Mouse (Mus musculus) heart, embryonic 13.5 days (tissue): Measurements from ENCODE around the gene Fadd. TPM values are rescaled to one million over a fixed set of nuclear protein-coding genes. Genes with fewer than 3 reads are reported as not detected.

Experiments used
- ATAC-seq: fragments of 200-750 bp; cut with Nextera tagmentation; 2 replicates; pipeline ENCODE4 v1.8.0; 2017; ENCODE audit warnings: moderate TSS enrichment; ENCODE audit not compliant: insufficient number of reproducible peaks, low FRiP score, low TSS enrichment; ENCODE audit errors: extremely low read depth
- H3K27ac ChIP-seq: fragments of 300-500 bp; sonication (generic); replicated peaks from 2 replicates; pipeline ENCODE4 v1.5.1; 2015; ENCODE audit warnings: moderate library complexity, mild to moderate bottlenecking, inconsistent platforms
- H3K27me3 ChIP-seq: fragments of 300-500 bp; sonication (generic); replicated peaks from 2 replicates; pipeline ENCODE4 v1.6.1; 2015; ENCODE audit warnings: mild to moderate bottlenecking, inconsistent platforms
- H3K36me3 ChIP-seq: fragments of 300-500 bp; sonication (generic); 2 replicates; pipeline ENCODE4 v1.6.1; 2015; ENCODE audit warnings: mild to moderate bottlenecking, inconsistent platforms
- H3K4me1 ChIP-seq: fragments of 300-500 bp; sonication (generic); 2 replicates; pipeline ENCODE4 v1.6.1; 2015; ENCODE audit warnings: inconsistent platforms
- H3K4me2 ChIP-seq: fragments of 300-500 bp; sonication (generic); 2 replicates; pipeline ENCODE4 v1.6.1; 2015; ENCODE audit warnings: inconsistent platforms, mild to moderate bottlenecking, moderate library complexity
- H3K4me3 ChIP-seq: fragments of 300-500 bp; sonication (generic); 2 replicates; pipeline ENCODE4 v1.5.1; 2015; ENCODE audit warnings: moderate library complexity, mild to moderate bottlenecking, inconsistent platforms
- H3K9ac ChIP-seq: fragments of 300-500 bp; sonication (generic); 2 replicates; pipeline ENCODE4 v1.6.1; 2015; ENCODE audit warnings: inconsistent platforms, mild to moderate bottlenecking, moderate library complexity
- H3K9me3 ChIP-seq: fragments of 300-500 bp; sonication (generic); 2 replicates; pipeline ENCODE4 v1.6.1; 2016; ENCODE audit warnings: inconsistent platforms
- WGBS: fragments of 180-500 bp; shearing (Covaris S2); methylation state at CpG from one replicate; pipeline ENCODE4 v1.1.7; 2015; ENCODE audit warnings: mixed read lengths; 5-methylcytosine and 5-hydroxymethylcytosine counted together
- polyA plus RNA-seq: library from polyadenylated mRNA; unstranded; fragments of >200 nt; fragmentation: Nextera tagmentation; extraction: Ambion mirVana; gene quantifications from 2 replicates; pipeline ENCODE4 v1.2.1, GENCODE M21; 2015

The Fadd gene
- polyA plus RNA-seq, 1 experiment from 2014 or later: 12.1 TPM

GRCm38 (mm10) chr7:144553237-144554122, 28.8 kb downstream of the Fadd start, which contains the start of gene Ppfia1:
Ppfia1 (minus strand) TSS chr7:144553729.
- Histone ChIP-seq H3K4me1 (peaks cover 32% of the 10 kb centered on the region), H3K4me2 (peak within 1 kb of the TSS; percentile 86), H3K27ac (peak within 1 kb of the TSS; percentile 52; the same call in 1 of the 2 replicates), H3K4me3 (peak within 1 kb of the TSS; percentile 97), H3K27me3 (peaks cover 6% of the 10 kb centered on the region; the same call in 1 of the 2 replicates), H3K9me3 (no peaks in the 10 kb centered on the region), H3K36me3 (peaks cover 38% of the 10 kb centered on the region), H3K9ac (peak within 1 kb of the TSS; percentile 98)
- peak; percentile 95 for ATAC-seq
- under 1% methylated on average over 97 of the region's 97 CpGs for WGBS

- peaks cover 6% of the 10 kb centered on the region; the same call in 1 of the 2 replicates for H3K27me3 ChIP-seq
- peaks cover 32% of the 10 kb centered on the region for H3K4me1 ChIP-seq
- H3K4me2 ChIP-seq: peak overlapping the region; percentile 86
- ATAC-seq: no peak
- H3K36me3 ChIP-seq: peaks cover 46% of the 10 kb centered on the region
- peak overlapping the region; percentile 97 for H3K4me3 ChIP-seq
- peak overlapping the region; percentile 98 for H3K9ac ChIP-seq
- no peaks in the 10 kb centered on the region for H3K9me3 ChIP-seq
- H3K27ac ChIP-seq: no peak overlapping the region
- WGBS: 85% methylated on average over 8 of the region's 8 CpGs
These were observed 30.0 kb downstream of the Fadd start for GRCm38 (mm10) chr7:144552274-144552673.

DNA sequence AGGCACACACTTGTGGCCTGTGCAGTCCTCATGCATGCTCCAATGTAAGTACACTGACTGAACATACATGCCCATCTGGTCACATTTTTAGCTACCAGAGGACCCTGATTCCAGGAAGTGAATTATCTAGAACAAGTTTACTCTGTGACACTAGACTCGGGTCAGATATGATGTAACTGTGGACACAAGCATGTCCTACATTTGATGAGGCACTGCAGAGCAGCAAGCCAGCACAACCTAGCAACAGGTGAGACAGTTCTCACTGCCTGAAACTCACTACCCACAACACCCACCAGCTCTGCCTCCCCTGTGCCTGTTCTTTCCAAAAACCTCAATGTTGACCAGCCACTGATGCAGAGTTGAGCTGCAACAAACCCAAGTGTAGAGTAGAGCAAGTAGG, 31.5 kb downstream of the Fadd start:
- no peak overlapping the region for H3K27ac ChIP-seq
- H3K4me2 ChIP-seq: no peak overlapping the region
- peaks cover 6% of the 10 kb centered on the region; the same call in 1 of the 2 replicates for H3K27me3 ChIP-seq
- WGBS: 56% methylated on average over 1 of the region's 1 CpGs
- no peaks in the 10 kb centered on the region for H3K9me3 ChIP-seq
- no peak for ATAC-seq
- peaks cover 57% of the 10 kb centered on the region for H3K36me3 ChIP-seq
- peak overlapping the region; percentile 38; the same call in 1 of the 2 replicates for H3K9ac ChIP-seq
- H3K4me3 ChIP-seq: no peak overlapping the region
- peaks cover 36% of the 10 kb centered on the region for H3K4me1 ChIP-seq

GRCm38 (mm10) chr7:144549904-144550566, 32.2 kb downstream of the Fadd start:
- 96% methylated on average over 2 of the region's 2 CpGs for WGBS
- no peak for ATAC-seq

DNA sequence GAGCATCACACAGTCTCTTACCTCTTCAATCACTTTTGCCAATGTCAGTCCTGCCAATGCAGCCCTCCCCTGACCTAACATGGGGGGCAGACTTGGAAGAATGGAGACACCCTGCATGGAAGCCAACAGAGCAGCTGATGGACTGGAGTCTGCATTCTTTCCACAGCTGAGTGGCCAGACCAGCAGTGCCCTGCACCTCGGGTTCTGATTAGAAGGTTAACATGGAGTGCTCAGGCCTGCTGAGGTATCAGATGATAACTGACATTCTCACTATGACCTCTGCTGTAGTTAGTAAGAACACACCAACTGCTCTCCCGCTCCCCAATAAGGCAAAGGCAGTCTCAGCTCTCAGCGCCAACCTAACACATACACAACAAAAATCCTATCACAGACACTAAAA, 37.0 kb downstream of the Fadd start:
- 0 out of 2 replicates have a peak overlapping the region, but pooled peaks have one; percentile 13 for H3K4me2 ChIP-seq

More at GRCm38 (mm10) chr7:144549904-144550566, 32.2 kb downstream of the Fadd start:
- Histone ChIP-seq H3K36me3 (peaks cover 57% of the 10 kb centered on the region), H3K4me2 (no peak overlapping the region), H3K4me3 (no peak overlapping the region), H3K27me3 (no peaks in the 10 kb centered on the region; the same call in 1 of the 2 replicates), H3K4me1 (peaks cover 42% of the 10 kb centered on the region), H3K9me3 (no peaks in the 10 kb centered on the region), H3K9ac (no peak overlapping the region), H3K27ac (no peak overlapping the region)

DNA sequence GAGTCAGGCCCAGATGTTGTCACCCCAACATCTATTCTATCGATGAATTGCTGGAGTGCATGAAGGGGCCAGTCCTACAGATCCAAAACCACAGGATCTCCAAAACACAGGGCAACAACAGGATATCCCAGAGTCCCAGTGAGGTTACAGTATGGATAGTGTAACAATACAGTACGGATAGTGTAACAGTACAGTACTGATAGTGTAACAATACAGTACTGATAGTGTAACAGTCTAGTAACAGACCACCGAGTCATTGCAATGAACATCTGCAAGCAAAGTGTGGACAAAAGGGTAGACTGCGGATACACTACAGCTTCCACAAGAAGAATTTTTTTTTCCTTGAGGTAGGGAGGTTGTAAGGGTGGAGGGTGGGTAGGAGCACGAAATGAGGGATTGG, 40.9 kb downstream of the Fadd start:
- Histone ChIP-seq H3K9me3 (no peaks in the 10 kb centered on the region), H3K4me1 (peaks cover 60% of the 10 kb centered on the region), H3K27ac (no peak overlapping the region), H3K9ac (no peak overlapping the region), H3K36me3 (peaks cover 5% of the 10 kb centered on the region), H3K4me2 (no peak overlapping the region), H3K4me3 (no peak overlapping the region), H3K27me3 (no peaks in the 10 kb centered on the region)
- ATAC-seq: no peak
- WGBS: 71% methylated on average over 5 of the region's 5 CpGs

More for the DNA sequence above, 37.0 kb downstream of the Fadd start:
- Histone ChIP-seq H3K9ac (no peak overlapping the region), H3K4me1 (peaks cover 22% of the 10 kb centered on the region), H3K36me3 (peaks cover 37% of the 10 kb centered on the region), H3K9me3 (no peaks in the 10 kb centered on the region), H3K27me3 (no peaks in the 10 kb centered on the region), H3K27ac (peak overlapping the region; percentile 75), H3K4me3 (no peak overlapping the region)
- ATAC-seq: no peak
- WGBS: 43% methylated on average over 3 of the region's 3 CpGs

DNA sequence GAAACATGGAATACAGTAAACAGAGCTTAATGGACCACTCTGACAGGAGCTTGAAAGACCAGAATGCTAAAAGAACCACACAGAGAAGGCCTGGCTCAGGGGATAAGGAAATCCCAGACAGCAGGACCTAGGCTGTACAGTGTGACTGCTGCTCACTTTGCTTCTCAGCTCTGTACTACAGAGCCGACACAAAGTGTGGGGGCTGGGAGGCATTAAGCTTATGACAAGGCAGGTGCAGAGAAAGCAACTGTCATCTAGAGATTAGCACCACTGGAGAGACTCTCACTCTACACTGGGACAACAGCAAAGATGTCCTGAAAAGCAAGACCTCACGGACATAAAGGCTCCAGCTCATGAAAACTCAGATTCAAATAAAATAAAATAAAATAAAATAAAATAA, 43.1 kb downstream of the Fadd start:
- 0 out of 2 replicates have a peak overlapping the region, but pooled peaks have one; percentile 8 for H3K9ac ChIP-seq
- no peak for ATAC-seq
- H3K27ac ChIP-seq: peak overlapping the region; percentile 21; the same call in 1 of the 2 replicates
- peaks cover 62% of the 10 kb centered on the region for H3K4me1 ChIP-seq
- H3K27me3 ChIP-seq: no peaks in the 10 kb centered on the region
- H3K36me3 ChIP-seq: no peaks in the 10 kb centered on the region
- H3K9me3 ChIP-seq: no peaks in the 10 kb centered on the region
- no peak overlapping the region for H3K4me3 ChIP-seq
- 40% methylated on average over 2 of the region's 2 CpGs for WGBS
- no peak overlapping the region for H3K4me2 ChIP-seq

DNA sequence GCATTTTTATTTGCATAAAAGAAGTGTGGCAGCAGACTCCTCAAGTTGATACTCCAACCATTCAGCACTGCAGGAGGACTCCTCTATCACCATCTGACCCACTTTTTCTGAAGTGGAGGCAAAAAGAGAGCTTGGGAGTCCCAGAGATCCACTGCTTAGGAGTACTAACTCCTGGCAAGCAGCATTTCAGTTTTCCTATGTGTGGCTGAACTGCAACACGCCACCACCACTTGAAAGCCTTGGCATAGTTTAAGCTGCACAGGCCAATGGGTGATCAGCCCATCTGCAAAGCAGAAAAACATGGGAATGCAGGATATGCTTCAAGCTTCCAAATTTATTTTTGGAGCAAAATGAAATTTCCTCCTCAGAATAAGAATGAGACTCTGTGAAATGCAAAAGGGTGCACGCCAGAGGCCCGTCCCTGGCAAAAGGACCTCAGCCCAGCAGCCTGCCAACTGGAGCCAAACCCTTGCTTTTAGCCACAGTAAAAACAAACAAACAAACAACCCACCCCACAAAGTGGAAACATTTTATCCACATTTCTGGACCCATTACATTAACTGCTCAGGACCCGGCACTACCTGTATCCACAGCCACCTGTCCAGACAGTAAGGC, 44.1 kb downstream of the Fadd start:
- Histone ChIP-seq H3K36me3 (no peaks in the 10 kb centered on the region), H3K4me2 (no peak overlapping the region), H3K9ac (no peak overlapping the region), H3K4me3 (no peak overlapping the region), H3K9me3 (no peaks in the 10 kb centered on the region), H3K27ac (peak overlapping the region; percentile 45), H3K4me1 (peaks cover 60% of the 10 kb centered on the region), H3K27me3 (no peaks in the 10 kb centered on the region)
- WGBS: 77% methylated on average over 4 of the region's 4 CpGs
- no peak for ATAC-seq

DNA sequence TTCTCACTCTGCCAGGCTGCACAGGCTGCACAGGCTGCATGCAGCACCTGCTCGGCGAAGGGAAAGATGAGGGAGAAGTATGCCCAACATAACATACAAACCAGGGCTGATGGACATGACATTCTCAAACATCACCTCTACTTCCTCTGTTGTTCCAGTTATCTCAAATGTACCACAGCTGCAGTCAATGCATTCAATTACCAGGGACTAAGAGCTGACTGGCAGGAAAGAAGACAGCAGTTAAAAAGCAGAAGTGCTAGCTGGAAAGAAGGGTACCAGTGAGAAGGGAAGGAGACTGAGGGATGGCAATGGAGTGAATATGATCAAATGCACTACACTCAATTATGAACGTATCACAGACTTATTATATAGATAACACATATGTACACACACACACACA, 45.9 kb downstream of the Fadd start:
- no peak overlapping the region for H3K4me2 ChIP-seq
- H3K27ac ChIP-seq: no peak overlapping the region
- H3K9ac ChIP-seq: no peak overlapping the region
- no peaks in the 10 kb centered on the region for H3K9me3 ChIP-seq
- no peak overlapping the region for H3K4me3 ChIP-seq
- whole genome bisulfite sequencing: 80% methylated on average over 3 of the region's 3 CpGs
- H3K4me1 ChIP-seq: peaks cover 71% of the 10 kb centered on the region
- ATAC-seq: no peak
- H3K36me3 ChIP-seq: no peaks in the 10 kb centered on the region
- H3K27me3 ChIP-seq: no peaks in the 10 kb centered on the region

- 49% methylated on average over 3 of the region's 3 CpGs for WGBS
- no peak overlapping the region for H3K27ac ChIP-seq
- H3K27me3 ChIP-seq: no peaks in the 10 kb centered on the region
- H3K9me3 ChIP-seq: no peaks in the 10 kb centered on the region
- H3K4me2 ChIP-seq: no peak overlapping the region
- no peaks in the 10 kb centered on the region for H3K36me3 ChIP-seq
- no peak overlapping the region for H3K9ac ChIP-seq
- H3K4me3 ChIP-seq: no peak overlapping the region
- peaks cover 75% of the 10 kb centered on the region for H3K4me1 ChIP-seq
- ATAC-seq: no peak
These were observed 47.5 kb downstream of the Fadd start for GRCm38 (mm10) chr7:144534773-144535172.
